Mouse (Mus musculus): ENCODE measurements at regions not wholly inside any gene's neighbourhood (a gene's known extent, or its start where the extent isn't known, plus 50 kb on each side); places are given as distances from the start of the nearest gene placed in this dataset.

DNA sequence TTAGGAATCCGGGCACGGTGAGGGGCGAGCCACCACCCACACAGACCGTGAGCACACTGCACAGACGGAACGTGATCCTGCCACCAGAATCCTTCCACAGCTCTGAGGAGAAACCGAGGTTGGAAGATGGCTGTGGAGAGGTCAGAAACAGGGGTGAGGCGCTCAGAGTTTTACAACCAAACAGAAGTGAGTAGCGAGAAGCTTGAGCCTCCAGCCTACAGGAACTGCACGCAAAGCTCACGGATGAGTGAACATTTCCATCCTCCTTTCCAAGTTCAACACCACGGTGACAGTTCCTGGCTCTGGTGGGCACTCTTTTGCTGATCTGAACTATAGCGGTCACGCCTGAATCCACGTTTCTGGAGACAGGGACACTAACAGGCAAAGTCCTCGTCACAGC is 225.6 kb downstream of the Bcl2l11 start:
- Histone ChIP-seq H3K27ac (no peak overlapping the region), H3K27me3 (ENCODE audit: poor library complexity, severe bottlenecking) (no peaks in the 10 kb centered on the region), H3K36me3 (replicated peaks) (no peaks in the 10 kb centered on the region), H3K9me3 (no peaks in the 10 kb centered on the region; the same call in 1 of the 2 replicates), H3K4me3 (no peak overlapping the region), H3K4me1 (no peaks in the 10 kb centered on the region)
- DNase-seq (ENCODE audit: extremely low spot score, low spot score) = no peak
- WGBS = 96% methylated on average over 16 of the region's 16 CpGs

DNA sequence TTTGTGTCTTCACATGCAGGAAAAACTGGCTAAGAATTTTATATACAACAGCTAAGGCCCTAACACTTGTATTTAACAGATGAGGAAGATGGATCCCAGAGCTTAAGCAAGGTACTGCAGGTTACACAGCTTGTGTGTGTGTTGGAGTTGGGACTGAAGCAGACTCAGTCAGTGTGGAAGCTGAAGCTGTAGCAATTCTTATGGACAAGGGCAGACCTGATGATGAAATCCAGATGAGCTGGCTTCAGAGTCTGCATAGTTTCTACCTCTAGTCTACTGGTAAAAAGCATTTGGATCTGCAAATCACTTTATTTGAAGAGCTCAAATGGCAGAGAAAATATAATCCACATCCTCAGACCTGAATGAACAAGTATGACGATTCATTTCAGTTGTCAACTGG is 226.7 kb downstream of the Bcl2l11 start:
- no peaks in the 10 kb centered on the region for H3K4me1 ChIP-seq
- no peak overlapping the region for H3K27ac ChIP-seq
- DNase-seq (ENCODE audit: extremely low spot score, low spot score) = no peak
- H3K27me3 ChIP-seq (ENCODE audit: poor library complexity, severe bottlenecking) = no peaks in the 10 kb centered on the region
- no peak overlapping the region for H3K4me3 ChIP-seq
- WGBS = 85% methylated on average over 1 of the region's 1 CpGs
- no peaks in the 10 kb centered on the region for H3K36me3 ChIP-seq (replicated peaks)
- no peaks in the 10 kb centered on the region; the same call in 1 of the 2 replicates for H3K9me3 ChIP-seq

DNA sequence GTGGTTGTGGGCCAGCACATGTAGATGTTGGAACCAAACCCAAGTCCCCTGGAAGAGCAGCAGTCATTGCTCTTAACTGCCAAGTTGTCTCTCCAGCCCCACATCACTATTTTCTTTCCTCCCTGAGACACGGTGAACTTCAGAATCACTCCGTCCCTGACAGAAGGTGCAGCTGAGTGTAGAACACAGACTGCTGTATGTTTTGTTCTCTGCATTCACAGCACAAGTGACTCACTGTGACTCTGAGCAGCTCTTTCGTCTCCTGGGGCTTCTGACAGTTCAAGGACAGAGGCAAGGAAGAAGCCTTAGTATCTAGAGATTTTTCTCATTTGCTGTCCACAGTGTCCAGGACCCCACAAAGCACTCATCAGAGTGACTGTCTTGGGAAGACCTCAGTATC is 227.6 kb downstream of the Bcl2l11 start:
- WGBS = 85% methylated on average over 3 of the region's 3 CpGs

DNA sequence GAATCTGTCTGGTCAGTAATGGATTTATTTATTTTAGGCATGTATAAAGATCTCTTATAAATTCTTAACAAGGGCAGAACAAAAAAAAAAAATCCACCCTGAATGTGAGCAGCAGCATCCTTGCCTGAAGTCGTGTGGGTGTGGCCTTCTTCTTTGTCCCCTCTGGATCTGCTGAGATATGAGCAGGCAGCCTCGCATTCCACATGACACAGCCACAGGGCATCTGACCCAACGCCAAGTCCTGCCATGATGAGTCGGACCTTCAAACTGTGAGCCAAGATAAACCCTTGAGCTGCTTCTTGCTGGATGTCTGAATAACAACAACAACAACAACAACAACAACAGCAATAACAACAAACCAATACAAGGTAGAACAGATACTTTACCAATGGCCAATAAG is 230.5 kb downstream of the Bcl2l11 start:
- Histone ChIP-seq H3K27ac (no peak overlapping the region), H3K36me3 (replicated peaks) (no peaks in the 10 kb centered on the region), H3K9me3 (no peaks in the 10 kb centered on the region), H3K27me3 (ENCODE audit: poor library complexity, severe bottlenecking) (no peaks in the 10 kb centered on the region), H3K4me3 (no peak overlapping the region), H3K4me1 (peaks cover 3% of the 10 kb centered on the region; the same call in 1 of the 2 replicates)
- WGBS = 88% methylated on average over 4 of the region's 4 CpGs
- no peak for DNase-seq (ENCODE audit: extremely low spot score, low spot score)

More for the DNA sequence above, 227.6 kb downstream of the Bcl2l11 start:
- no peak for DNase-seq (ENCODE audit: extremely low spot score, low spot score)
- H3K4me3 ChIP-seq = no peak overlapping the region
- H3K9me3 ChIP-seq = no peaks in the 10 kb centered on the region; the same call in 1 of the 2 replicates
- H3K27me3 ChIP-seq (ENCODE audit: poor library complexity, severe bottlenecking) = no peaks in the 10 kb centered on the region
- H3K27ac ChIP-seq = no peak overlapping the region
- H3K36me3 ChIP-seq (replicated peaks) = no peaks in the 10 kb centered on the region
- H3K4me1 ChIP-seq = no peaks in the 10 kb centered on the region

DNA sequence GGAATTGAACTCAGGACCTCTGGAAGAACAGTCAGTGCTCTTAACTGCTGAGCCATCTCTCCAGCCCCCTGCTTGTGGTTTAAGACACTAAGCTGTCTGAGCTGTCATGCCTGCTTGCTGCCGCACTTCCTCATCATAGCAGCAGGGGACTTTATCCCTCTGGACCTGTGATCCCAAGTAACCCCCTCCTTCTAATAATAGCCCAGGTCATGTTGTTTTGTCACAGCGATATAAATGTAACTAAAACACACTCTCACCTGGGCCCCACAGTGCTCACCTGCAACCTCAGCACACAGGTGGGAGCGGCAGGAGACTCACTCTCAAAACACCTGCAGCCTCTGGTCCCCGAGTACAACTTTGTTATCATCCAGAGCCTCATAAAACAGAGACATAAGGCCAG is 231.9 kb upstream of the Spdye4c start:
- Histone ChIP-seq H3K4me3 (no peak overlapping the region), H3K27me3 (ENCODE audit: poor library complexity, severe bottlenecking) (no peaks in the 10 kb centered on the region), H3K36me3 (replicated peaks) (no peaks in the 10 kb centered on the region), H3K9me3 (no peaks in the 10 kb centered on the region), H3K4me1 (peaks cover 8% of the 10 kb centered on the region), H3K27ac (no peak overlapping the region)
- 74% methylated on average over 4 of the region's 4 CpGs for WGBS
- DNase-seq (ENCODE audit: extremely low spot score, low spot score) = no peak

DNA sequence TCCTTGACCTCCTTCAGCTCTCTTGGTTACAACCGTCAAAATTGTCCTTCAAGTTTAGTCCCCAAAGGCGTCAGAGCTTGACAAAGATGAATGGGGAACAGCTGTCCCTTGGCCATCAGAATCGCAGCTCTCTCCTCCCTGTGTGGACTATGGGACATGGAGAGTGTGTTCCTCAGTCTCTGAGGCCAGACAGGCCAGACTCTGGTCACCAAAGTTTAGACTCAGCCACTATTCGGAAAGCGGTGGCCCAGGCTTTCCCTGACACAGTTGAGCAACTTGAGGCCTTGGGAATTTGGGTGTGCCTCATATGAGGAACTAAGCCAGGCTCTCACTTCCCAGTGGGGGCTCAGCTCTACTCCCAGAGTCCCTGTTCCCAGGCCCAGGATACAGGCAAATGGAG is 230.5 kb upstream of the Spdye4c start:
- H3K9me3 ChIP-seq = no peaks in the 10 kb centered on the region
- no peaks in the 10 kb centered on the region for H3K27me3 ChIP-seq (ENCODE audit: poor library complexity, severe bottlenecking)
- H3K36me3 ChIP-seq (replicated peaks) = no peaks in the 10 kb centered on the region
- peaks cover 11% of the 10 kb centered on the region for H3K4me1 ChIP-seq
- no peak overlapping the region for H3K27ac ChIP-seq
- DNase-seq (ENCODE audit: extremely low spot score, low spot score) = no peak
- 90% methylated on average over 5 of the region's 5 CpGs for WGBS
- no peak overlapping the region for H3K4me3 ChIP-seq

DNA sequence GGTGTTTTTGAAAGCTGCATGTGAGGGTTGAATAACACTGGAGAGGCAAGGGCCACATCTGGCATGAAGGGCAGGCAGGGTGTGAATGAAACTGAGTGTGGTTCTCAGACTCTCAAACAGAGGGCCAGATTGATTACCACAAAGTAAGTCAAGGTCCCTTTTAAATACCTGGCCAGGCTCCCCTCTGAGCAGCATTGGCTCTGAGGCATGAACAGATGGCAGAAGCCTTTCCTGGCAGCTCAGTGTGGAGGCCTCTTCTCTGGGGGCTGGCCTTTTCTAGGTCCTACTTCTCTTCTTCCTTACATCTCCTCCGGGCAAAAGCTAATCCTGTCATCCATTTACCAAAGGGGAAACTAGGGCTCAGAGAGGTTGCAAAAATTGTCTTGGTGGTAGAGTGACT is 229.6 kb upstream of the Spdye4c start:
- Histone ChIP-seq H3K9me3 (no peaks in the 10 kb centered on the region), H3K27ac (no peak overlapping the region), H3K4me1 (peaks cover 11% of the 10 kb centered on the region), H3K27me3 (ENCODE audit: poor library complexity, severe bottlenecking) (no peaks in the 10 kb centered on the region), H3K4me3 (no peak overlapping the region), H3K36me3 (replicated peaks) (no peaks in the 10 kb centered on the region)
- DNase-seq (ENCODE audit: extremely low spot score, low spot score) = no peak
- 82% methylated on average over 1 of the region's 1 CpGs for WGBS

DNA sequence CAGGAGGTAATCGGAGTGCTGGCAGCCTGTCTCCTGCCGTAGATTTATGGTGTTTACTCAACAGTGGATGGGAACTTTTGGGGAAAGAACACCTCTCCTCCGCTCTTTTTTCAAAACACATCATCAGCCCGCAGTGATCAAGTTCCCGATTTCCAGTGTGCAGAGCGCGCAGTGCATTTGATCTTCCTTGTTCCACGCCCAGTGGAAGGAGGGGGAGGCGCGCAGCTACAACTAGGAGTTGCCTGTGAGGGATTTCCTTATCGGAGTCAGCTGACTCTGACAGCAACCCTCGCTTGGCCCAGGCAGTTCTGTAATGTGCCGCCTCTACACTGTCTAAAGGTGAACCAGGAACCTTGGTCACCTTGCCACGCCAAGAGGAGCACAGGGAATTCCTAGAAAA is 226.8 kb upstream of the Spdye4c start:
- 81% methylated on average over 14 of the region's 14 CpGs for WGBS
- DNase-seq (ENCODE audit: extremely low spot score, low spot score) = no peak
- H3K27ac ChIP-seq = no peak overlapping the region

DNA sequence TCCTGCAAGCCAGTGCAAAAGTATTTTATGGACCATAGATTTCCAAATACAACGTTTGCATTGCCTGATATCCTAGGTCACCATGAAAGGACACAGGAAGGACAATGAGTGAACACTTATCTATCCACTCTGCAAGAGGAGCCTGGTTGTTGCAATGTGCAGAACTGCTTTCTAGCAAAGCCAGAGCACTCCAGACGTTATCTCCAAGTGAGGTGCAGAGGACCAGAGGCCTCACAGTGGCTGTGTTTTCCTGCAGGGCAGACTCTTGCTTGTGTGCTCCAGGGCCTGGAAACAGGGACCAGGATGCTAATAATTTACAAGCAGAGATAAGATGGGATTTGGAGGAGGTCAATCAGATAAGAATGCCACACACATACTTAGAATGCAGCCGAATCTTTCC is 226.0 kb upstream of the Spdye4c start:
- Histone ChIP-seq H3K9me3 (no peaks in the 10 kb centered on the region), H3K4me3 (no peak overlapping the region), H3K27ac (no peak overlapping the region), H3K4me1 (peaks cover 8% of the 10 kb centered on the region; the same call in 1 of the 2 replicates), H3K36me3 (replicated peaks) (no peaks in the 10 kb centered on the region), H3K27me3 (ENCODE audit: poor library complexity, severe bottlenecking) (no peaks in the 10 kb centered on the region)
- no peak for DNase-seq (ENCODE audit: extremely low spot score, low spot score)
- 85% methylated on average over 3 of the region's 3 CpGs for WGBS

More for the DNA sequence above, 226.8 kb upstream of the Spdye4c start:
- no peaks in the 10 kb centered on the region for H3K27me3 ChIP-seq (ENCODE audit: poor library complexity, severe bottlenecking)
- H3K4me3 ChIP-seq = no peak overlapping the region
- H3K36me3 ChIP-seq (replicated peaks) = no peaks in the 10 kb centered on the region
- H3K4me1 ChIP-seq = peaks cover 11% of the 10 kb centered on the region
- no peaks in the 10 kb centered on the region for H3K9me3 ChIP-seq

DNA sequence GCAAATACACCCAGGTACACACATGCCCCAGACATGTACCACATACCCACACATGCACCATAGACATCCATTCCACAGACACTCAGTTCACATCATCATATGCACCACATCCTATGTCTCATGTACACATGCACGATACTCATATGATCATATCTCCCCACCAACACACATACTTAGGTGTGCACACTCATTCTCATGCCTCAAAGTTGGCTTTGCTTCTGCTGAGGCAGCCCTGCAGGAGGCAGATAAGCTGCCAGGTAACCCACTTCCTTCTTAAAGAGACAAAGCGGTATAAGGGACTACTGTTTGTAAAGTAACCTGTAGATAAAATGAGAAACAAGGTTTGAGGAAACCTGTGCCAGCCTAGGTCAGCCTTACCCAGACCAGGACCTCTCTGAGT is 225.2 kb upstream of the Spdye4c start:
- no peaks in the 10 kb centered on the region for H3K9me3 ChIP-seq
- H3K4me1 ChIP-seq = peaks cover 8% of the 10 kb centered on the region; the same call in 1 of the 2 replicates
- no peaks in the 10 kb centered on the region for H3K27me3 ChIP-seq (ENCODE audit: poor library complexity, severe bottlenecking)
- WGBS = 95% methylated on average over 2 of the region's 2 CpGs
- no peak overlapping the region for H3K4me3 ChIP-seq
- no peaks in the 10 kb centered on the region for H3K36me3 ChIP-seq (replicated peaks)
- DNase-seq (ENCODE audit: extremely low spot score, low spot score) = no peak
- no peak overlapping the region for H3K27ac ChIP-seq

DNA sequence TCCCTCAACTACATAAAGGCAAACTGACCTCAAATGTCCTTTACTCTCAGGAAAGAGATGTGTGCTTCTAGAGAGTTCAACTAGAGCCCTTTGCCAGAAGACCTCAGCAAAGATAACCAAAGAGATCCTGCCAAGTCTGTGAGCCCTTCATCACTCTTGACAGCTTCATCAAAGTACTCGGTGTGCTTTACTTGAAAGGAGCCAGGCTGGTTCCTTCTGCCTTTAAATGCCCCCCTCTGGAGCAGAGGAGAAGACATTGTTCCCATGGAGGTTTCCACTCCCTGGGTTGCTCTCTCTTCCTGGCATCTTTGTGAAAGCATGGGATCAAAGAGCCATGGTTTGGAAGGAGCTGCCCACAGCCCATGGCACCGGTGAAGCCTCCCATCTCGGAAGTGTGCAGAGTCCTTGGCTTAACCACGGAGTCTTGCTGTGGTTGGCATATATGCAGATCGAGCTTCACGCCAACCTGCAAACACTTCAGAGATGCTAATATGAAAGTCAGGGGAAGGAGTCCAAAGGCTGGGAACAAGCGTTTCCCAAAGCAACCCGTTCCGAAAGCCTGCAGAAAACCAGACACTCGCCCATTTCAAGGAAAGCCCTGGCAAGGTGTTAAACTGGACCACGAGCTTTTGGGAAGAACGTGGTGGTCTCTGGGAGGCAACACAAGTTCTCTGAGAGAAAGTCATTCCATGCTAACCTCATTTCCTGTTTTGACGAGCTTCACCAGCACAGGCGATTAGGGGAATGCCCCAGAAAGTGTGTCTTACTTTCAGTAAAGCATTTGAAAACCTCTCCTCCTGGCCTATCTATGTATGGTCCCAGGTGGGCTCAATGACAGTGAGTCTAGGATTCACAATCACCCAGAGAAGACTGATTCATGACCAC is 223.5 kb upstream of the Spdye4c start:
- H3K36me3 ChIP-seq (replicated peaks) = no peaks in the 10 kb centered on the region
- no peak for DNase-seq (ENCODE audit: extremely low spot score, low spot score)

DNA sequence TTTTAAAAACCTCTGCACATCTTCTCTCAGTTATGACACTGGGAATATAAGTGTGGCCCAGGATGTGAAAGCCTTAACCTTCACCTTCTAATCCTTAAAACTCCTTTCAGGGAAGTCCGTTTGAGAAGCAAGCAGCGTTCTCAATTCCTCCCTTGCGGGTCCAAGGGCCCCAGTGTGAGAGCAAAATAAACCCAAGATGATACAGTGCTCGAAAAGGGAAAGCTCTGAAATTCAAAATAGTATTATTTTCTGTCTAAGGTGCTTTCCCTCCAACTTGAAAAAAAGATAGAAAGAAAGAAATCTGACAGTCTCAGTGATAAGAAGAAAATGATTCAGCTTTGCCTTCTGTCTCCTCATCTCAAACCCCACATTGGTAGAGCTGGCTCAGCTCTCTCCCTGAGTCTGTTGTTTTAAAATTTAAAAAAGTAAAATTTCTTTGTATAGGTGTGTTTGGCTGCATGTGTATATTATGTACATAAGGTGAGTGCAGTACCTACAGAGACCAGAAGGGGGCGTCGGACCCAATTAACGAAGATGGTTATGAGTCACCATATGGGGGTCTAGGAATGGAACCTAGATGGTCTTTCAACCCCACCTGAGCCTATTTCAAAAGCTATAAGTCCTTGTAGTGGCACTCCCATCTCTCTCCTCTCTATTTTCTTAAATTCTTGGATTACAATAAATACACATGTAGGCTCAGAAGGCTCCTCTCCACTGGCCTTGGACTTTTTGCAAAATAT is 222.3 kb upstream of the Spdye4c start:
- 74% methylated on average over 7 of the region's 7 CpGs for WGBS

More for the DNA sequence above, 223.5 kb upstream of the Spdye4c start:
- peaks cover 8% of the 10 kb centered on the region; the same call in 1 of the 2 replicates for H3K4me1 ChIP-seq
- WGBS = 93% methylated on average over 14 of the region's 14 CpGs
- H3K27ac ChIP-seq = no peak overlapping the region
- H3K27me3 ChIP-seq (ENCODE audit: poor library complexity, severe bottlenecking) = no peaks in the 10 kb centered on the region
- no peak overlapping the region for H3K4me3 ChIP-seq
- H3K9me3 ChIP-seq = no peaks in the 10 kb centered on the region

DNA sequence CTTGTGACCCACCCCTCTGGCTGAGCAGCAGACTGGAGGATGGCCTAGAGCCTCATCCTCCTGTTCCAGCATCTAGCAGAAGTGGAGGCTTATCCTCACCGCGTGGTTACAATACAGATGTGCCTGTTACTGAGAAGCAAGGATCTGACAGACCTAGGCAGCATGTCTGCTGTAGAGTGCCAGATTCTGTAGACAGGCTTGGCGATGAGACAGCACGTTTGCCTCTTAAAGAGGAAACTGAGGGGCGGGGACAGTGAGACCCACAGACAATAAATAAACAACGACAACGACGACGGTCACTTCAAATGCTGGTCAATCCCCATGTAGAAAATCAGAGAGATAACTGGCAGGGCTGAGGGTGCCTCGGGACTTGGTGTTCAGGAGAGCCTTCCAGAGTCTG is 220.2 kb upstream of the Spdye4c start:
- Histone ChIP-seq H3K4me1 (peaks cover 14% of the 10 kb centered on the region), H3K27ac (no peak overlapping the region)
- WGBS = 83% methylated on average over 10 of the region's 10 CpGs

More for the DNA sequence above, 222.3 kb upstream of the Spdye4c start:
- H3K27ac ChIP-seq = no peak overlapping the region
- no peaks in the 10 kb centered on the region for H3K36me3 ChIP-seq (replicated peaks)
- peaks cover 16% of the 10 kb centered on the region for H3K4me1 ChIP-seq
- no peaks in the 10 kb centered on the region for H3K9me3 ChIP-seq
- DNase-seq (ENCODE audit: extremely low spot score, low spot score) = no peak
- H3K4me3 ChIP-seq = no peak overlapping the region
- H3K27me3 ChIP-seq (ENCODE audit: poor library complexity, severe bottlenecking) = no peaks in the 10 kb centered on the region

More for the DNA sequence above, 220.2 kb upstream of the Spdye4c start:
- Histone ChIP-seq H3K4me3 (no peak overlapping the region), H3K27me3 (ENCODE audit: poor library complexity, severe bottlenecking) (no peaks in the 10 kb centered on the region), H3K9me3 (no peaks in the 10 kb centered on the region), H3K36me3 (replicated peaks) (no peaks in the 10 kb centered on the region)
- no peak for DNase-seq (ENCODE audit: extremely low spot score, low spot score)
